Mouse (Mus musculus): ENCODE measurements at regions not wholly inside any gene's neighbourhood (a gene's known extent, or its start where the extent isn't known, plus 50 kb on each side); places are given as distances from the start of the nearest gene placed in this dataset.

DNA sequence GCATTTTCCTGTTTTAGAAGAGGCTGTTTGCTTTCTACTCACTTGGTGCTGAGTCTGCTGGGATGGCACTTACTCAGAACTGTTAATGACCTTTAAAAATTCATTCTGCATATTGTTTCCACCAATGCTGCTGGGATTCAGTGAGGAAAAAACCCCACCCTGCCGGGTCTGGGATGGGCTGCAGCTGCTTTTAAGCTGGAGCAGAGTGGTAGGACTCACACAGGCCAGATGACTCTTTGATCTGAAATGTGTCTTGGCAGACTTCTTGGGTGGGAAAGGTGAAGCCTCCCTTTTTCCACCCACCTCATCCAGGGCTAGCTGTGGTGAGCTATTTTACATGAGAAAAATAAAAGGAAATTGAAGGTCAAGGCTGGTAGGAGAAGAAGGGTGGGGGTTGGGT lies 56.4 kb upstream of the Ddhd1 start:
- in situ Hi-C loops (cut with MboI, MseI): no loop called here

DNA sequence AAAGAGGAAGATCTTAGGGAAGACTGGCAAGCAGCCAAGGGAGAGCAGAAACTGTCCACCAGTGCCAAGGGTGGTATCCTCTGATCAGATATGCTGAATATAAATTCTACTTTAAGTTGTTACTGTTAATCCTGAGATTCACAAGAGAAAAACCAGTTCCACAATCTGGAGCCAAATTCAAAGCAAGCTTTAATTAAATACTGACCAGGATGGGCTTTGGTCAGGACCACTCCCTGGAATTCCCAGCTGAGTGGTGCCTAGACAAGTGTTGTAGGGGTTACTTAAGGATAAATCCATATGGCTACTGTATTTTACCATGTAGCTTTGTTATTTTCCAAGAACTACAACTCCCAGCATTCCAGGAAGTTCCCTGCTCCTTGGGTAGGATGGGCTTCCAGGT lies 56.8 kb upstream of the Ddhd1 start:
- in situ Hi-C loops (cut with MboI, MseI): no loop called here

DNA sequence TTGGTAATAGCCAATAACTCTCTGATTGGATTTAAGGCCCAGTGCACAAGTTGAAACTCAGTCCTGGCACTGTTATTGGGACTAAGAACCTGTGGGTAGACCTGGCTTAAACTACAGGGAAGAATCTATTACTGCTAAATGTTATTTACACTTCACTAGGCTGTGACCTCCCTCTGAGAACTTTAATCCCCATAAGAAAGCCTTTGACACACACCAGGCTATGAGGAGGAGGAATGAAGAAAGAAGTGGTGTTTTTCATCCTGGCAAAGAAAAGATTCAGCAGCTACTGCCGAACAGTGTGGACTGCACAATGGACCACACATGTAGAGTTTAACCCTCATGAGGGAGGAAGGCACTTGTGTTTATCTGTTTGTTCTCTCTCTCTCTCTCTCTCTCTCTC lies 58.2 kb upstream of the Ddhd1 start:
- in situ Hi-C loops (cut with MboI, MseI): no loop called here

DNA sequence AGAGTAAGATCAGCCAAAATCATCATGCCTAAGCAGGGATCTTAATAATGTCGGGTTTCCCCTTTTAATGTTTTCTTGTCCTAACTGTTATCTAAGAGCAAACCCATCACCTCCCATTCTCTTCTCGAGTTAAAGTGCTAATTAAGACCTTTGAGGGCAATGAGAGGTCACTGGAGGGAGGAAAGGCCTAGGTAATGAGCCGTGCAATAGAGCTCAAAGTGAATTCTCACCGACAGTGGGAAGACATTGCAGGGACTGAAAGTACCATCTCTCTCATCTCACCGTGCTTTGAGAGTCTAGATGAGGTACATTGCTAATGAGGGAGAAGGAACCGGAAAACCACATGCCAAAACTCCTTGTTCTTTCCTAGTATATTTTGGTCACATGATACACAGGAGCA lies 64.9 kb upstream of the Ddhd1 start:
- in situ Hi-C loops (cut with MboI, MseI): no loop called here

DNA sequence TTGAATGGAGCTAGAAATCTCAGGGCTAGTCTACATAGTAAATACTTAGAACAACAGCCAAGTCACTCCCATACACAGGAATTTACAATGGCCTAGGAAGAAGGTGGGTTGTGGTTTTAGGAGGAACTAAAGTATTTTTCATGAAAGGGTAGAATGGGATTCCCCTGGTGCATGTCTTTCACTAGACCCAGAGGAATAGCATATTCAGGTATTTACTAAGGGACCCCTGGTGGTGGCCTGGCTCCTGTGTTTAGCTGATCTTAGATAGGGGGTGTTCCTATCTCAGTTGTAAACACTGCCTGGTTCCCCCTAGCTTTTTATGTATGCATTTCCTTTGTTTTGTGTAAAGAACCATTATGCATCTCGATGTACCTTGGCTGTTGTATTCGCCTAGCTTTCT lies 66.4 kb upstream of the Ddhd1 start:
- in situ Hi-C loops (cut with MboI, MseI): no loop called here

DNA sequence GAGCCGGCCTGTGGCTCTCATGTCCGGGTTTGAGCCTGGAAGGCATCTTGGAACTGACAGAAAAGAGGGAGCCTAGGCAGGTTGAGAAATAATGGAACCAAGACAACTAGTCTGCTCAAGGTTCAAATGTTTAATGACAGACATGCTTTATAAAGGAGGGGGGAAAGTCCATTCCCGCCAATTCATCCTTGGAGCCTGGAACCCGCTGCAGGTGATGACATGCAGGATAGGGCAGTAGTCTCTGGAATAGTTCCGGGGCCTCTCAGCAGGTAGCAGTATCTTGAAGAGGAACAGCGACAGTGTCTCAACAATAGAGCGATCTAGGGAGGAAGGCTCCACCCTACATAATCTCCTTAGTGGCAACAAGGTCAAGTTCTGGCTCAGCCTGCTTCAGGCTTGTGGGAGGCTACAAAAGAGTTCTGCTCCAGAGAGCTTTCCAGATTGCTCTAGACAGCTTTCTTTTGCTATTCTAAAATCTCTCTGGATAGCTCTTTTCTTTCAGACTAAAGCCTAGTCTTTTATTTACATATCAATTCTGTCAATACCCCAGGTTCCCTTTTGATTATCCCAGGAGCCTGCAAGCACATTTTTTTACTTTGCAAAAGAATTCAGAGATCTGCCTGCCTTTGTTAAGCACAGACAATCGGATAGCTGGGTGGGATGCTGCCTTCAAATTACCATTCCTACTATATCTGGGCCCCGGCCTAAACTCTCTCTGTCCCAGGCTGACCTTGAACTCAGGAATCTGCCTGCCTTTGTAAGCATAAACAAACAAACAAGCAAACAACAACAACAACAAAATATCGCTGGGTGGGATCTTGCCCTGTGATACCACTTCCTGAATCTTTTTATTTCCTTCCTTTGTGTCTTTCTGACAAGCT lies 76.8 kb upstream of the Ddhd1 start:
- in situ Hi-C loops (cut with MboI, MseI): no loop called here

DNA sequence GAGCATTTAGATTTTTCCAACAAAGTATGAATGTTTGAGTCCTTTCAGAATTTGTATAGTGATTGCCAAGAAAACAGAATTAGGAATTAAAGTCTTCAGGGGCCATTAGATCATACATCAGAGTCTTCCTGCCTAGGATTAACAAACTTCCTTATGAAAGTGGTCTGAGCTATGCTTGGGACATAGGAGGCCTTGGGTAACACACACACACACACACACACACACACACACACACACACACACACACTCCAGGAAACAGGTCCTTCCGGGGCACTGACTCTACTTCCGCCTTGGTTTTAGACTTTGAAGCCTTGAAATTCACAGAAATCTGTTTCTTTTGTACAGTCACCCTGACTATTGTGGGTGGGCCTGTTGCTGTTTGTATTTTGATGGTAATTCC lies 80.0 kb upstream of the Ddhd1 start:
- in situ Hi-C loops (cut with MboI, MseI): no loop called here

DNA sequence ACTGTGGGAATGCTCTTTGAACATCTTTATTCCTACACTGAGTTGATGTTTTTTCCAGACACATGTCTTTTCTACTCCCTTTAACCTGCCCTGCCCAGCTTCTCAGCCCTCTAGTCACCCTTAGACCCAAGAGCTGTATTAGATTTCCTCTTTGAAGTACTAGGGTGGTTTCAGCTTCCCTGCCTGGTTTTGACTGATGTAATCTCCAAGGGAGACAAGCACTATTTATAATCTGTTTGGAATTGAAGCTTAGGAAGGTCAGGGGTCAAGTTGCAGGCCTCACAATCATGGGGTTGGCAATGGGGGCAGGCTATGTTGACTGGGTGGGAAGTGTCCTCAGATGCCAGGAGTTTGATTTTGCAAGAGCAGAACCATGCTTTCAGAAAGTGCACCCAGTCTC lies 81.7 kb upstream of the Ddhd1 start:
- in situ Hi-C loops (cut with MboI, MseI): no loop called here

DNA sequence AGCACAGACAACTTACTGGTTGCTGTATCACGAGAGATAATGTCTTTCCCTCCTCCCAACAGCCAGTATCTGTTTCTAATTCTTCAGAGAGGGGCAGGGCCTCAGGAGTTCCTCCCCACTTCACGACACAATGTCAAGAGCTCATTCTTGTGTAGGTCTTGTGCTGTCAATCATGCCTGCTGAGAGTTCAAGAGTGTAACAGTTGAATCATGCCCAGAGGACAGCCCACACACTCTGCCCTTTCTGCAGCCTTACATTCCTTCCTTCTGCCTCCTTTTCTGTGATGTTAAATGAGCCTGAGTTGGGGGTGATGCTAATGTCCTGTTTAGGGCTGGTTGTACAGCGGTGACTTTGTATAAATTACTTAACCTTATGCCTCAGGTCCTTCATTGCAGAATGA lies 82.7 kb upstream of the Ddhd1 start:
- in situ Hi-C loops (cut with MboI, MseI): no loop called here

DNA sequence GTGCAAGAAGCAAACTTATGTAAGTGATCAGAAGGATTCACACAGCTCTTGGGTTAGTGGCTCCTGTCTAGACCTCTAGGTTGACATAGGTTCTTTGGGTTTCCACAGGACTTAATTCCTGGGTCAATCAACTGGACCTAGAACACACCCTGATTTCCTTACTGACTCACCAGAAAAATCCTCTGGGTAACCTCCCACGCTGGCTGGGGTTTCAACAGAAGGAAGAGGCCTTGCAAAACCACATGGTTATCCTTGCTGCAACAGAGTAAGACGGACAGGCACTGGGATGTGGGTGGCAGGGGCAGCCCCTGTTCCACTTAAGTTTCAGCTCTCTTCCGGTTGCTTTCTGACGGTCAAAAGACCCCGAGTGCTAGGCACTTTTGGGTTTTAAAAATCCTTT lies 88.2 kb upstream of the Ddhd1 start:
- in situ Hi-C loops (cut with MboI, MseI): no loop called here

DNA sequence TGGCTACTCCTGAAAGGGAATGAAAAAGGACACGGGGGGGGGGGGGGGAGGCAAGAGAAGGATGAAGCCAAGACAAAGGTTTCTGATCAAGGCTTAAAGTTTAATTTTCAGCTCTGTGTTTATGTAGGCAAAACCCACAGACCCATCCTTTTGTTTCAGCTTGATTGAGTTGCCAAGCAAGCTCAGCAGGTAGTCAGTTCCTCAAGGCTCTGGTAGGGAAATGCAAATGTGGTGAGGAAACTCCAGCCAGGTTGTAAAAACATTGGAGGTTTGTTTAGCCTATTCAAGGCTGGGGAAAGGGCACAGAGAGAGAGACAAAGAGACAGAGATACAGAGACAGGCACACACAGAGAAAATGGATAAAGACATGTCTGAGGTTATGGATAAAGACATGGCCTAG lies 99.4 kb upstream of the Ddhd1 start:
- in situ Hi-C loops (cut with MboI, MseI): no loop called here

DNA sequence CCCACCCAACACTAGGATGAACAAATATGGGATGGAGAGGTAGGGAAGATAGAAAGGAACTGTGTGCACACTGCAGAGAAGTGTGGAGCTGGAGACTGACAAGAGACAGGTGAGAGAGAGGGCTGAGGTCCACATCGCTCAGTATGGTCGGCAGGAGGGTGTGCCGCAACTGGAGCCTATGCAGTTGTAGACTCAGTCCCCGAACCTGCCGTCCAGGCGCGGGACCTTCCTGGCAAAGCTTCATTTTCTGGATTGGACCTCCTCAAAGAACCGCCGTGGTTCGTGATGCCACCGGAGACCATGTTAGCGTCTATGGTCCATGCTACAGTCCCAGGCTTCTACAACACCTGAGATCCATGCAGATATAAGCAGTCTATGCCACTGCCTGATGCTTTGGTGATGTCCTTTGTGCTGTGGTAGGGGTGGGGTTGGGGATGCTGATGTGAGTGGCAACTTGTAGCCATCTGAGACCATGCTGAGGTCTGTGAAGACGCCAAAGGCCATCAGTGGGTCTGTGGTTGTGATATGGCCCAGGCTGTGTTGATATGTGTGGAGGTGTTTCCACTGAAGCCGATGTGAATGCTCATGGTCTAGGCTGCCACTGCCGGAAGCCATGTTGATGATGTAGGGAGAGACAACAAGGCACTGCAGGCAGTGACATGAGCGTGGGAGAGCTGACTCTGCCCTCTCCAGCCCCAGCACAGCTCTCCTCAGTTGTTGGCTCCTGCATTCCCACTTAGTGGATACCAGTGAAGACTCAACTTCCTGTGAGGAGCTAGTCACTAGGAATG lies 103.1 kb upstream of the Ddhd1 start:
- in situ Hi-C loops (cut with MboI, MseI): no loop called here

DNA sequence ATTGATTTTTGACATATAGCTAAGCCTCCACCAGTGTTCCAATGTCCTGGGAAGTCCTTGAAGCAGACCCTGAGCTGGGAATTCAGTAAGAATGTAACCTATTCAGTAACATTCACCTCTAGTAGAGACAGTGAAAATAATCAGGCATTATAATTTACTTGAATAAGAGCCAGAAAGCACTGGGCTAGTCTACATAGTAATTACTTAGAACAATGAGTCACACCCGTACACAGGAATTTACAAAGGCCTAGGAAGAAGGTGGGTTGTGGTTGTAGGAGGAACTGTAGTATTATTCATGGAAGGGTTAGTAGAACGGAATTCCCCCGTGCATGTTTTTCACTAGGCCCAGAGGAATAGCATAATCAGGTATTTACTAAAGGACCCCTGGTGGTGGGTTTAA lies 106.3 kb upstream of the Ddhd1 start:
- in situ Hi-C loops (cut with MboI, MseI): no loop called here

DNA sequence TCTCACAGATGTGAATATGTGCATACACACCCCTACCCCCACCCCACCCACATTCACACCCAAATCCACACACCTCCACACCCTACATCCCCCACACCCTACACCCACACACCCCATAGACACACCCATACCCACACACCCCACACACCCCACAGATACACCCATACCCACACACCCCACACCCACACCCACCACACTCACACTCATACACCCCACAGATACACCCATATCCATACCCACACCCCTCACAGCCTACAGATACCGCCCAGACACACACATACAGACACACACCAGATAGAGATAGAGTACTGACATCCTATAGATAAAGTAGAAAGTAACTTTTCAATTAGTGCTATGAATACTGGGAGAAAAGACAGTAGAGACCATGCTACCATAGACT lies 108.6 kb upstream of the Ddhd1 start:
- in situ Hi-C loops (cut with MboI, MseI): no loop called here

DNA sequence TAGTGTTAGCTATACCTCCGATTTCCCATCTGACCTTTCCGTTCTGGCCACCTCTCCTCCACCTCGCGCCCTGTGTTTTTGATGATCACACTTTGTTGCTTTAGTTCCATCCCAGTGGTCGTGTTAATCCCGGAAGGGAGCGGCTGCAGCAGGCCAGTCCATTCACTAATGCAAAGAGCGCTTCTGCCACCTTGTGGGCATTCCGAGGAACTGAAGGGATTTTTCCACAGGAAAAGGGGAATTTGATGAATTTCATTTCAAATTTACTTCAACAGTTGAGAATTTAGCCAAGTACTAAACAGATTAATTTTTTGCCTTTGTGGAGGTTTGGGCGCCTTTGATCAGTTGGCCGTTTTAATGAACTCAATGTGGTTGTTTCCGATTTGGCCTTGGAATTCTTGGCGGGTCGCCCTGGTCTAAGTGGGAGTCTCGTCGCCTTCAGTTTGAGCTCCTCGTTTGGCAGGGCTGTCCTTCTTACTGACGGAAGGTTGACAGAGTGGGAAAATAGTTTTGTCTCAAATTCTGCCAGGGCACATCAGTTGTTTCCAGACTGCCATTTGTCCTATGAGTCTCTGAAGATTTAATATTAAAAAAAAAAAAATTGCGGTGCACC lies 114.8 kb upstream of the Ddhd1 start:
- in situ Hi-C loops (cut with MboI, MseI): loop anchor here (5.0 to 10.0 kb wide), 4 partner anchors 198 to 2002 kb away; no protein-coding TSS in a partner anchor

DNA sequence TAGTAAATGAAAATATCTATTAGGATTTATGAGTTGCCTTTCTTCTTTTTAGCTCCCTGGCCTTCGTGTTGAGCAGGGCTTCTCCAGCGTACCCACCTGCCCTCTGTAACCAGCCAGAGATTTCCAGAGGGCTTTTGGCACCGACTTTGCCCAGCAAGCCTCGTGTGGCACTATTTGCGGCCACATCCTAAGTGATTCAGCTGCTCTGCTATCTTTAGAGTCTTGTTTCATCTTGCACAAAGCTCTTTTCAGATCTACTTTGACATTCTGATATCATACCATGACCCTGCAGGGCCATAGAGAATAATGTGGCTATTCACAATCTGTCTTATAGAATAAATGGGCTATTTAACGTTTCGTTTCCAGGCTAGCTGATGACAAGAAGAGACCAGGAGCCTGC lies 115.4 kb upstream of the Ddhd1 start:
- in situ Hi-C loops (cut with MboI, MseI): loop anchor here (5.0 to 10.0 kb wide), 4 partner anchors 199 to 2001 kb away; no protein-coding TSS in a partner anchor

DNA sequence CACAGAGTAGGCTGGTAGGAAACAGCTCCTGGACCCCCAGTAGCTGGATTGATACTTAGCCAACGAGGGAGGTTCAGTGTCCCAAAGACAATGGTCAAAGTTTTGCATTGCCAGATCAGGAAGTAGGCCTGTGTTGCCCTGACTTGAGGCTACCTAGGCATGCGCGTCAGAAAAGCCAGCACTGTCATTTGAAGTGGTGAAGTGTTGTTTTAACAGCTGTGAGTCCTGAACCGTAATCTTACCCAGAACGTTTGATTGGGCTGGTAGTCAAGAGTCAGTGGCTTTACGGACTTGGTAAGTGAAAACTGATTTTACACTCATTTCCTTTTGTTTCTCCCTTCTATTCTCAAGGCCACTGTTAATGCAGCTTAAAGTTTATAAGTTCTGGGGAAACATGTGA lies 123.9 kb upstream of the Ddhd1 start:
- in situ Hi-C loops (cut with MboI, MseI): loop anchor here in 1 of 2 experiments (5.0 kb wide), 1 partner anchor 215 kb away; no protein-coding TSS in a partner anchor

DNA sequence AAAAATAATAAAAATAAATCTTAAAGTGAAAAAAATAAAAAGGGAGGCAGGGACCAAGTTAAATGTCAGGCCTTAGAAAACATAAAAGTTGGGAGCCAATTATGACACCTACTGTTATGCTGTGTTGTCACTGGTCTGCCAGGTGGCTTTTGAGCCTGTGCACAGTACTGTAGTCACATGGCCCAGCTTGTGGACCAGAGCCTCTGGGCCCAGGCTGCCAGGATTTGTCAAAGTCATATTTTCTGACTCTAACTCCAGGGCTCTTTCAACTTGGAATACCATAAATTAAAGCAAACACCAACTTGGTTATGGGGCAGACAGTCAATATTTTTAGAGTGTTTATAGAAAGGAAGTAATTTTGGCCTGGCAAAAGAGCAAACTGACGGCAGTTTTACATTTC lies 137.0 kb upstream of the Ddhd1 start:
- in situ Hi-C loops (cut with MboI, MseI): no loop called here

DNA sequence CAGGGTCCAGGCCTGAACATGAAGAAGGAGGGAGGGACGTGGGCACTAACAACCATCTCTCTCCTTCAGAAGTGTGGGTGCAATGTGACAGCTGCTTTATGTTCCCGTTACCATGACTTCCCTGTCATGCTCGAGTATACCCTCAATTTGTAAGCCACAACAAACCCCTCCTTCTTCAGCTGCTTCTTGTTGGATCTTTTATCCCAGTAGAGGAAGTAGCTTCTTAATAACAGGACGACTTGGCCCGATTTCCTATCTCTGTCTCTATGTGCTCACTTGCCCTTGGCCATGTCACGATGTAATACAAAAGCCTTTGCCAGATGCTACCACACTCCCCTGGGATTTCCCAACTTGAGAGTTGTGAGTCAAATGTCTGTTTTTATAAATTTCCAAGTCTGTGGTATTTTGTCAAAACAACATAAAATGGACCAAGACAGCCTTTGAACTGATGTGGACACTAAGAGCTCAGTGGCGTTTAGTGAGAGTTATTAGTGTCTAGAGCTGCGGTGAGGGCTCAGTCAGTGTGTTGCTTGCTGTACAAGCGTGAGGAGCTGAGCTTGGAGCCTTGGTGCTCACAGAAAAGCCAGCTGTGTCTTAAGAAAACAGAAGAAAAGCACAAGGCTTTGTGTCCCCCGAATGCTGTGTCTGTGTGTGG lies 138.8 kb upstream of the Ddhd1 start:
- in situ Hi-C loops (cut with MboI, MseI): no loop called here

DNA sequence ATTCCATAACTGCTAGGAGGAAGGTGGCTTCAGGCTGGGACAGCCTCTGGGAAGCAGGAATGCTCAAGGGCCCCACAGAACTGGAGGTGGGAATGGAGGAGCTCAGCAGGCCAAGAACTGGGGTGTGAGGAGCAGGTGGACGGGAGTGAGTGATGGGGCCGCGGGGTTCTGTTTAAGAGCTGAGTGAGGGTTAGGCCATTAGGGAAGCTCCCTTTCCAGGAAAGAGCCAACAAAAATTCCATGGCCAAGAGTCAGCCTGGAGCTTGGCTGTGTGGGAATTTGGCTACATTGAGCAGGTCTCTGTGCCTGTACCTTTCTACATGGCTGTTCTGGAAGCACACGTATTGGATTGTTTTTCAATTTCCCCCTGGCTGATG lies 139.4 kb upstream of the Ddhd1 start:
- in situ Hi-C loops (cut with MboI, MseI): no loop called here

DNA sequence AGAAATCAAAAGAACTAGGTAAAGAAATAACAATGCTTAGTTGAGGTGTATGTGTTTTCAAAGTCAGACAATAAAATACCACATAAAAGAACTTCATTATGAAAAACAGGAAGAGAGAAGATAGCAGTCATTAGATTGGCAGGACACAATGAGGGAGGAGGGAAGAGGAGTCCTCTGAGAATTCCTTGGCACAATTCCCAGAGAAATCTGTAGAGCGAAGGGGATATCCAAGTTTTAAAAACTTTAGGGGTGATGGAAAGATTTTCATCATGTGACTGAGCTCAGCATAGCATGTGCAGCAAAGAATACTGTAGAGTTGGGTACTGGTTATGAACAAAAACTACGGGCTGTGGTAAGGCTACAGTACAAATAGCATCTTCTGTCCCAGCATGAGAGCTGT lies 141.3 kb upstream of the Ddhd1 start:
- in situ Hi-C loops (cut with MboI, MseI): no loop called here

DNA sequence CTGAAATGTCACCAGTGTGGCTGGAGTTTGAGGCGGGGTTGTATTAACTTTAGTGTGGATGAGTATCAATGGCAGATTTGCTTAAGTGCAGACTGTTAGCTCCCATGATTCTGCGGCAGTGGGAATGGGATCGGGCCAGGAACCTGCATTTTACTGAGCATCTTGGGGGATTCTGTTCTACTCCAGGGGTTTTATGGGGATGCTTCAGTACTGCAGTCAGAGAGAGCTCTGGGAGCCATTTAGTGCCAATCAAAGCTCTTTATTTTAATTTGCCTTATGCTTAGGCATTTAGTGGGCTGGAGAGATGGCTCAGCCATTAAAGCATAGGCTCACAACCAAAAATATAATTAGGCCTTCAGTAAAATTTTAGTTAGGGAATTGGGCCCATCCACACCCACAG lies 148.0 kb upstream of the Ddhd1 start:
- in situ Hi-C loops (cut with MboI, MseI): no loop called here

Measured in T-helper 17 cell (primary cell).